10 mouse cellular contexts compared by ENCODE assay signal in genomic region chr3:87952440-87952839, GRCm38 (mm10). TPM values are rescaled to one million over a fixed set of nuclear protein-coding genes. Genes with fewer than 3 reads are reported as not detected.
DNase-seq lines count a peak whose midpoint lies in the region; ATAC-seq and TF ChIP-seq lines count a peak whose summit lies in the region.
"Had no signal": no experiment of that assay in that cellular context is flagged by ENCODE, and none has a peak within 500 bp of the region (broad histone marks: within the 10 kb centered on the region; RNA-seq: fewer than 3 reads in every experiment).

No protein-coding gene starts in this region.

- ATAC-seq in lung, embryonic 15.5 days (ENCODE audit: borderline replicate concordance, extremely low read depth, low FRiP score, low TSS enrichment) = peak; percentile 90
- ATAC-seq in forebrain, embryonic 16.5 days = no peak; the same call in 1 of the 2 replicates
- peak; percentile 49; the same call in 1 of the 2 replicates for ATAC-seq in limb, embryonic 15.5 days (ENCODE audit: insufficient number of reproducible peaks, low FRiP score, low TSS enrichment, low read depth)
- peak; percentile 77; the same call in 1 of the 2 replicates for ATAC-seq in stomach, embryonic 14.5 days (ENCODE audit: insufficient number of reproducible peaks, insufficient read depth, low FRiP score, low read depth)

- H3K4me1 ChIP-seq in lung, embryonic 15.5 days = peaks cover 52% of the 10 kb centered on the region
- H3K4me1 ChIP-seq in forebrain, embryonic 16.5 days (replicated peaks; ENCODE audit: control insufficient read depth, insufficient read depth, low read length) = peaks cover 26% of the 10 kb centered on the region
- H3K4me1 ChIP-seq in limb, embryonic 15.5 days = peaks cover 55% of the 10 kb centered on the region
- peaks cover 38% of the 10 kb centered on the region for H3K4me1 ChIP-seq in stomach, embryonic 14.5 days (ENCODE audit: control insufficient read depth, insufficient read depth, low read length)

- intact Hi-C loops in gastrocnemius, adult 2 months (cut with DNase I) = no loop called here

- H3K27me3 ChIP-seq in lung, embryonic 15.5 days = peaks cover 31% of the 10 kb centered on the region; the same call in 1 of the 2 replicates
- no peaks in the 10 kb centered on the region; the same call in 1 of the 2 replicates for H3K27me3 ChIP-seq in forebrain, embryonic 16.5 days (replicated peaks; ENCODE audit: control insufficient read depth, insufficient read depth, low read length)
- no peaks in the 10 kb centered on the region for H3K27me3 ChIP-seq in limb, embryonic 15.5 days
- no peaks in the 10 kb centered on the region for H3K27me3 ChIP-seq in stomach, embryonic 14.5 days (ENCODE audit: control insufficient read depth, insufficient read depth, low read length)

- no peaks in the 10 kb centered on the region for H3K9me3 ChIP-seq in lung, embryonic 15.5 days
- no peaks in the 10 kb centered on the region for H3K9me3 ChIP-seq in forebrain, embryonic 16.5 days (ENCODE audit: control insufficient read depth, low read length)
- no peaks in the 10 kb centered on the region for H3K9me3 ChIP-seq in limb, embryonic 15.5 days
- no peaks in the 10 kb centered on the region for H3K9me3 ChIP-seq in stomach, embryonic 14.5 days (ENCODE audit: control insufficient read depth, low read depth, low read length)

- TF ChIP-seq CTCF in gastrocnemius, adult 2 months (IDR thresholded peaks at IDR 0.05) = no peak

- H3K4me3 ChIP-seq in lung, embryonic 15.5 days = peak overlapping the region; percentile 39
- H3K4me3 ChIP-seq in forebrain, embryonic 16.5 days (replicated peaks; ENCODE audit: low read length) = no peak overlapping the region
- H3K4me3 ChIP-seq in limb, embryonic 15.5 days = peak overlapping the region; percentile 51
- H3K4me3 ChIP-seq in stomach, embryonic 14.5 days (ENCODE audit: low read depth, low read length) = peak overlapping the region; percentile 20
- H3K4me3 ChIP-seq in gastrocnemius, adult 2 months = no peak overlapping the region

- peak overlapping the region; percentile 60 for H3K27ac ChIP-seq in lung, embryonic 15.5 days
- H3K27ac ChIP-seq in forebrain, embryonic 16.5 days (ENCODE audit: low read length) = no peak overlapping the region
- peak overlapping the region; percentile 82 for H3K27ac ChIP-seq in limb, embryonic 15.5 days
- peak overlapping the region; percentile 59 for H3K27ac ChIP-seq in stomach, embryonic 14.5 days (ENCODE audit: low read length)
- no peak overlapping the region for H3K27ac ChIP-seq in gastrocnemius, adult 2 months

- DNase-seq in lung, postnatal 36 days = no peak
- DNase-seq in cerebellum, postnatal 10 days = no peak
- DNase-seq in layer of hippocampus, adult 18-20 months (ENCODE audit: low spot score in 2 of 2) = no peak
- no peak for DNase-seq in gastrocnemius, adult 2 months
- DNase-seq: left cerebral cortex, postnatal 4 days had no signal

- peak overlapping the region; percentile 68 for H3K4me2 ChIP-seq in lung, embryonic 15.5 days
- peak overlapping the region; percentile 14; the same call in 1 of the 2 replicates for H3K4me2 ChIP-seq in forebrain, embryonic 16.5 days (ENCODE audit: low read length)
- peak overlapping the region; percentile 68 for H3K4me2 ChIP-seq in limb, embryonic 15.5 days
- H3K4me2 ChIP-seq in stomach, embryonic 14.5 days (replicated peaks; ENCODE audit: low read depth, low read length) = peak overlapping the region; percentile 46

- peak overlapping the region; percentile 38 for H3K9ac ChIP-seq in lung, embryonic 15.5 days
- H3K9ac ChIP-seq in forebrain, embryonic 16.5 days (replicated peaks; ENCODE audit: low read depth, low read length) = no peak overlapping the region
- 0 out of 2 replicates have a peak overlapping the region, but pooled peaks have one; percentile 26 for H3K9ac ChIP-seq in limb, embryonic 15.5 days
- peak overlapping the region; percentile 32; the same call in 1 of the 2 replicates for H3K9ac ChIP-seq in stomach, embryonic 14.5 days (replicated peaks; ENCODE audit: low read depth, low read length)

- no peaks in the 10 kb centered on the region for H3K36me3 ChIP-seq in lung, embryonic 15.5 days
- H3K36me3 ChIP-seq in forebrain, embryonic 16.5 days (ENCODE audit: control insufficient read depth, insufficient read depth) = no peaks in the 10 kb centered on the region
- peaks cover 16% of the 10 kb centered on the region for H3K36me3 ChIP-seq in limb, embryonic 15.5 days
- H3K36me3 ChIP-seq in stomach, embryonic 14.5 days (ENCODE audit: control insufficient read depth, insufficient read depth, low read length) = no peaks in the 10 kb centered on the region

- WGBS in lung, embryonic 15.5 days = 7% methylated on average over 5 of the region's 5 CpGs
- WGBS in forebrain, embryonic 16.5 days = 10% methylated on average over 5 of the region's 5 CpGs
- WGBS in limb, embryonic 15.5 days = 8% methylated on average over 5 of the region's 5 CpGs
- 10% methylated on average over 5 of the region's 5 CpGs for WGBS in stomach, embryonic 14.5 days

RNA-seq across cellular contexts. Expression of gene Crabp2, which starts 4.0 kb away (rescaled TPM):
- polyA plus RNA-seq in lung, embryonic 15.5 days (2015; fragmentation: Nextera tagmentation; extraction: Ambion mirVana) = 8.1 and 10.4 TPM in 2 replicates
- polyA plus RNA-seq in forebrain, embryonic 16.5 days (2015; fragmentation: Nextera tagmentation; extraction: Ambion mirVana) = 18.9 and 19.4 TPM in 2 replicates
- 249 and 274 TPM in 2 replicates for polyA plus RNA-seq in limb, embryonic 15.5 days (2015; fragmentation: Nextera tagmentation; extraction: Ambion mirVana)
- polyA plus RNA-seq in stomach, embryonic 14.5 days (2014; fragmentation: Nextera tagmentation; extraction: Ambion mirVana) = 30.7 and 44.1 TPM in 2 replicates
- 1 to 10 TPM; 1.4 to 2.6 TPM for total RNA-seq in layer of hippocampus, adult 18-20 months (2021)
- total RNA-seq in gastrocnemius, adult 2 months (2021) = under 1 TPM in 1 of 2 experiments, not detected in 1; 0.42 TPM
- polyA plus RNA-seq: small intestine, adult 2 months had no signal

RNA-seq across cellular contexts. Expression of gene Nes, which starts 18.4 kb away (rescaled TPM):
- 30.1 and 32.4 TPM in 2 replicates for polyA plus RNA-seq in lung, embryonic 15.5 days (2015; fragmentation: Nextera tagmentation; extraction: Ambion mirVana)
- polyA plus RNA-seq in forebrain, embryonic 16.5 days (2015; fragmentation: Nextera tagmentation; extraction: Ambion mirVana) = 35.7 and 41.6 TPM in 2 replicates
- 26.6 and 37.2 TPM in 2 replicates for polyA plus RNA-seq in limb, embryonic 15.5 days (2015; fragmentation: Nextera tagmentation; extraction: Ambion mirVana)
- polyA plus RNA-seq in stomach, embryonic 14.5 days (2014; fragmentation: Nextera tagmentation; extraction: Ambion mirVana) = 10.5 and 10.6 TPM in 2 replicates
- total RNA-seq in layer of hippocampus, adult 18-20 months (2021) = 1 to 10 TPM; 3.6 to 4.7 TPM
- 10 to 100 TPM in 1 of 2 experiments, 1 to 10 TPM in 1; 9.1 to 17.2 TPM for total RNA-seq in gastrocnemius, adult 2 months (2021)

RNA-seq across cellular contexts. Expression of gene Rrnad1, which starts 21.9 kb away (rescaled TPM):
- polyA plus RNA-seq in lung, embryonic 15.5 days (2015; fragmentation: Nextera tagmentation; extraction: Ambion mirVana) = 18.3 and 18.5 TPM in 2 replicates
- polyA plus RNA-seq in forebrain, embryonic 16.5 days (2015; fragmentation: Nextera tagmentation; extraction: Ambion mirVana) = 18.4 and 23.5 TPM in 2 replicates
- 18.4 and 18.5 TPM in 2 replicates for polyA plus RNA-seq in limb, embryonic 15.5 days (2015; fragmentation: Nextera tagmentation; extraction: Ambion mirVana)
- 17.9 and 20.0 TPM in 2 replicates for polyA plus RNA-seq in stomach, embryonic 14.5 days (2014; fragmentation: Nextera tagmentation; extraction: Ambion mirVana)
- 10 to 100 TPM; 22.3 to 22.8 TPM for total RNA-seq in layer of hippocampus, adult 18-20 months (2021)
- 1 to 10 TPM; 4.7 to 5.0 TPM for total RNA-seq in gastrocnemius, adult 2 months (2021)

RNA-seq across cellular contexts. Expression of gene Isg20l2, which starts 22.3 kb away (rescaled TPM):
- 60.1 and 63.0 TPM in 2 replicates for polyA plus RNA-seq in lung, embryonic 15.5 days (2015; fragmentation: Nextera tagmentation; extraction: Ambion mirVana)
- polyA plus RNA-seq in forebrain, embryonic 16.5 days (2015; fragmentation: Nextera tagmentation; extraction: Ambion mirVana) = 43.5 and 49.4 TPM in 2 replicates
- polyA plus RNA-seq in limb, embryonic 15.5 days (2015; fragmentation: Nextera tagmentation; extraction: Ambion mirVana) = 48.5 and 56.0 TPM in 2 replicates
- polyA plus RNA-seq in stomach, embryonic 14.5 days (2014; fragmentation: Nextera tagmentation; extraction: Ambion mirVana) = 31.9 and 35.4 TPM in 2 replicates
- total RNA-seq in layer of hippocampus, adult 18-20 months (2021) = 10 to 100 TPM; 13.9 to 15.1 TPM
- 1 to 10 TPM; 7.6 to 8.1 TPM for total RNA-seq in gastrocnemius, adult 2 months (2021)

RNA-seq across cellular contexts. Expression of gene Mrpl24, which starts 33.1 kb away (rescaled TPM):
- 70.5 and 70.9 TPM in 2 replicates for polyA plus RNA-seq in lung, embryonic 15.5 days (2015; fragmentation: Nextera tagmentation; extraction: Ambion mirVana)
- 63.4 and 64.3 TPM in 2 replicates for polyA plus RNA-seq in forebrain, embryonic 16.5 days (2015; fragmentation: Nextera tagmentation; extraction: Ambion mirVana)
- 62.9 and 64.3 TPM in 2 replicates for polyA plus RNA-seq in limb, embryonic 15.5 days (2015; fragmentation: Nextera tagmentation; extraction: Ambion mirVana)
- polyA plus RNA-seq in stomach, embryonic 14.5 days (2014; fragmentation: Nextera tagmentation; extraction: Ambion mirVana) = 73.5 and 75.5 TPM in 2 replicates
- total RNA-seq in layer of hippocampus, adult 18-20 months (2021) = 10 to 100 TPM; 52.3 to 55.2 TPM
- total RNA-seq in gastrocnemius, adult 2 months (2021) = 10 to 100 TPM; 44.1 to 50.2 TPM

Comparison
In these comparisons a context has a peak if more than half of its experiments do, and no peak if none do; other contexts are left out.
1. H3K27ac ChIP-seq: peak in lung, embryonic 15.5 days (single experiment), limb, embryonic 15.5 days (single experiment) and stomach, embryonic 14.5 days (single experiment); none in forebrain, embryonic 16.5 days (single experiment) and gastrocnemius, adult 2 months (single experiment).
2. H3K4me2 ChIP-seq: peak in every context shown above with its lines; median percentile 68 in lung, embryonic 15.5 days; 68 in limb, embryonic 15.5 days; 46 in stomach, embryonic 14.5 days; 14 in forebrain, embryonic 16.5 days.
3. H3K4me3 ChIP-seq: peak in lung, embryonic 15.5 days (single experiment), limb, embryonic 15.5 days (single experiment) and stomach, embryonic 14.5 days (single experiment); none in forebrain, embryonic 16.5 days (single experiment) and gastrocnemius, adult 2 months (single experiment).